Comparison of ENCODE assay signal across 1 mouse cellular context in the genomic region with DNA sequence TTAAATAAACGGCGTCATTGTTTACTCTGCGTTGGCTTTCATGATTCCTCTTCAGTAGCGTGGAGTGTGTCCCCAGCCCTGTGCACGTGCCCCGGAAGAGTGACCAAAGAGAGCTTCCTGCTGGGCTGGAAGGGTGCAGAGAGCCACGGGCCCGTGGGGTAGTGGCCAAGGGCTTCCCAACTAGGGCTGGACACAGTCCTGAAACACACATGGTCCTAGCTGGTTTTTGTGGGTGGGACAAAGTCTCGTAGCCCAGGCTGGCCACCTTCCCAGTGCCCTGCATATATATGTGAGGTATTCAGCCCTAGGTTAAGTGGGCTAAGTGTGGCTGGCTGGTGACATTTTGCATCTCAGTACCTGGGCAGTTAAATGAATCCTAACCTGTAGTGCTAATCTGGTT.
TF ChIP-seq lines count a peak whose summit lies in the region.

No protein-coding gene starts in this region.

TF ChIP-seq in MEL, 35 proteins besides CTCF, POLR2A, EP300 and RAD21:
- no peak for TF ChIP-seq MYB (IDR thresholded peaks at IDR 0.05; ENCODE audit: low read depth, low read length)
- no peak for TF ChIP-seq GABPA (IDR thresholded peaks at IDR 0.05; ENCODE audit: low read depth, low read length)
- no peak for TF ChIP-seq ZC3H11A (IDR thresholded peaks at IDR 0.05; ENCODE audit: low read depth, low read length)
- TF ChIP-seq ETS1 (IDR thresholded peaks at IDR 0.05; ENCODE audit: low read depth, low read length), result no peak
- no peak for TF ChIP-seq MAZ (IDR thresholded peaks at IDR 0.05; ENCODE audit: low read depth, low read length)
- TF ChIP-seq MAX (IDR thresholded peaks at IDR 0.05; ENCODE audit: low read length), result no peak
- TF ChIP-seq ZKSCAN1 (IDR thresholded peaks at IDR 0.05; ENCODE audit: low read depth, low read length), result no peak
- TF ChIP-seq TBP (IDR thresholded peaks at IDR 0.05; ENCODE audit: low read depth, low read length), result no peak
